Mouse (Mus musculus) erythroblast, embryonic 14.5 days (primary cell): Measurements from ENCODE around the gene Krcc1. TPM values are rescaled to one million over a fixed set of nuclear protein-coding genes. Genes with fewer than 3 reads are reported as not detected.
A peak's percentile ranks its signal among the peaks of the same experiment; 100 is the strongest.

Source experiments
- H3K27me3 ChIP-seq: 2 replicates; pipeline ENCODE4 v1.6.1; 2012; ENCODE audit warnings: inconsistent platforms; ENCODE audit not compliant: control insufficient read depth
- H3K36me3 ChIP-seq: 2 replicates; pipeline ENCODE4 v1.6.1; 2012; ENCODE audit warnings: mild to moderate bottlenecking, inconsistent platforms; ENCODE audit not compliant: control insufficient read depth
- H3K4me1 ChIP-seq: 2 replicates; pipeline ENCODE4 v1.6.1; 2012; ENCODE audit warnings: inconsistent platforms; ENCODE audit not compliant: control insufficient read depth
- H3K4me3 ChIP-seq: replicated peaks from 2 replicates; pipeline ENCODE3; 2012; ENCODE audit warnings: moderate library complexity, mild to moderate bottlenecking, inconsistent platforms
- H3K9me3 ChIP-seq: 2 replicates; pipeline ENCODE4 v1.6.1; 2012; ENCODE audit warnings: low read length, inconsistent platforms, mixed read lengths; ENCODE audit not compliant: control insufficient read depth
- GATA1 ChIP-seq: IDR thresholded peaks from 2 replicates; pipeline ENCODE4 v1.6.1; 2012; ENCODE audit warnings: low read length, inconsistent platforms, mixed read lengths
- TAL1 ChIP-seq: IDR thresholded peaks from 3 replicates; pipeline ENCODE4 v1.6.1; 2012; ENCODE audit warnings: low read length, inconsistent platforms, mixed read lengths
- polyA plus RNA-seq: library from polyadenylated mRNA; stranded (reverse); fragments of >175 nt; gene quantifications from 2 replicates; pipeline ENCODE4 v1.2.3, GENCODE M21; 2012

The Krcc1 gene
- polyA plus RNA-seq, 1 experiment: 2.8 TPM

GRCm38 (mm10) chr6:71271057-71271388 is 454 bp upstream of the Krcc1 start:
- H3K36me3 ChIP-seq: no peaks in the 10 kb centered on the region
- peak overlapping the region; percentile 99 for H3K4me3 ChIP-seq
- no peak for TF ChIP-seq GATA1
- no peak for TF ChIP-seq TAL1
- H3K9me3 ChIP-seq: no peaks in the 10 kb centered on the region
- peaks cover 32% of the 10 kb centered on the region for H3K4me1 ChIP-seq
- H3K27me3 ChIP-seq: no peaks in the 10 kb centered on the region

- peaks cover 32% of the 10 kb centered on the region for H3K4me1 ChIP-seq
- H3K4me3 ChIP-seq: peak overlapping the region; percentile 99
- H3K27me3 ChIP-seq: no peaks in the 10 kb centered on the region
- no peaks in the 10 kb centered on the region for H3K9me3 ChIP-seq
- TF ChIP-seq GATA1 (no peak), TAL1 (no peak)
- H3K36me3 ChIP-seq: no peaks in the 10 kb centered on the region
Observed at GRCm38 (mm10) chr6:71272316-71272741, 852 bp downstream of the Krcc1 start.

GRCm38 (mm10) chr6:71273715-71274114 is 2.2 kb downstream of the Krcc1 start:
- Histone ChIP-seq H3K27me3 (no peaks in the 10 kb centered on the region), H3K36me3 (no peaks in the 10 kb centered on the region), H3K4me1 (peaks cover 32% of the 10 kb centered on the region), H3K4me3 (no peak overlapping the region), H3K9me3 (no peaks in the 10 kb centered on the region)
- TF ChIP-seq GATA1 (no peak), TAL1 (no peak)

- H3K27me3 ChIP-seq: no peaks in the 10 kb centered on the region
- no peak overlapping the region for H3K4me3 ChIP-seq
- H3K4me1 ChIP-seq: peaks cover 29% of the 10 kb centered on the region
- no peak for TF ChIP-seq TAL1
- no peak for TF ChIP-seq GATA1
- no peaks in the 10 kb centered on the region for H3K9me3 ChIP-seq
- no peaks in the 10 kb centered on the region for H3K36me3 ChIP-seq
Observed at GRCm38 (mm10) chr6:71274621-71275020, 3.1 kb downstream of the Krcc1 start.

GRCm38 (mm10) chr6:71279418-71279817 is 7.9 kb downstream of the Krcc1 start:
- Histone ChIP-seq H3K4me1 (peaks cover under 1% of the 10 kb centered on the region; the same call in 1 of the 2 replicates), H3K4me3 (no peak overlapping the region), H3K9me3 (no peaks in the 10 kb centered on the region), H3K36me3 (peaks cover 3% of the 10 kb centered on the region), H3K27me3 (no peaks in the 10 kb centered on the region)
- TF ChIP-seq TAL1: no peak
- TF ChIP-seq GATA1: no peak

- no peak for TF ChIP-seq TAL1
- no peak for TF ChIP-seq GATA1
- H3K36me3 ChIP-seq: no peaks in the 10 kb centered on the region
- no peak overlapping the region for H3K4me3 ChIP-seq
Observed at GRCm38 (mm10) chr6:71293509-71293908, 22.0 kb downstream of the Krcc1 start.

GRCm38 (mm10) chr6:71295303-71295702 is 23.8 kb downstream of the Krcc1 start:
- Histone ChIP-seq H3K9me3 (no peaks in the 10 kb centered on the region), H3K27me3 (no peaks in the 10 kb centered on the region), H3K36me3 (no peaks in the 10 kb centered on the region), H3K4me3 (no peak overlapping the region), H3K4me1 (no peaks in the 10 kb centered on the region)
- TF ChIP-seq GATA1: no peak
- no peak for TF ChIP-seq TAL1

More at GRCm38 (mm10) chr6:71293509-71293908, 22.0 kb downstream of the Krcc1 start:
- no peaks in the 10 kb centered on the region for H3K27me3 ChIP-seq
- H3K4me1 ChIP-seq: no peaks in the 10 kb centered on the region
- no peaks in the 10 kb centered on the region for H3K9me3 ChIP-seq

GRCm38 (mm10) chr6:71298051-71298450 is 26.6 kb downstream of the Krcc1 start:
- Histone ChIP-seq H3K4me1 (no peaks in the 10 kb centered on the region), H3K27me3 (no peaks in the 10 kb centered on the region), H3K36me3 (no peaks in the 10 kb centered on the region), H3K9me3 (no peaks in the 10 kb centered on the region), H3K4me3 (no peak overlapping the region)
- no peak for TF ChIP-seq TAL1
- no peak for TF ChIP-seq GATA1

GRCm38 (mm10) chr6:71298751-71299150 is 27.3 kb downstream of the Krcc1 start:
- Histone ChIP-seq H3K9me3 (no peaks in the 10 kb centered on the region), H3K36me3 (no peaks in the 10 kb centered on the region), H3K4me1 (no peaks in the 10 kb centered on the region), H3K4me3 (no peak overlapping the region), H3K27me3 (no peaks in the 10 kb centered on the region)
- TF ChIP-seq GATA1: no peak
- TF ChIP-seq TAL1: no peak

- no peaks in the 10 kb centered on the region for H3K27me3 ChIP-seq
- H3K4me3 ChIP-seq: no peak overlapping the region
- H3K4me1 ChIP-seq: no peaks in the 10 kb centered on the region
- H3K9me3 ChIP-seq: no peaks in the 10 kb centered on the region
- no peaks in the 10 kb centered on the region for H3K36me3 ChIP-seq
- no peak for TF ChIP-seq GATA1
- TF ChIP-seq TAL1: no peak
Observed at GRCm38 (mm10) chr6:71302097-71302731, 30.7 kb downstream of the Krcc1 start.
